ENCODE assay signal across 8 mouse cellular contexts in genomic region chr10:7954627-7954988, GRCm38 (mm10). TPM values are rescaled to one million over a fixed set of nuclear protein-coding genes. Genes with fewer than 3 reads are reported as not detected.
DNase-seq lines count a peak whose midpoint lies in the region; ATAC-seq and TF ChIP-seq lines count a peak whose summit lies in the region.

No protein-coding gene starts in this region.

- no peak for DNase-seq in kidney, postnatal 10 days
- peak; percentile 35 for DNase-seq in Muller cell, postnatal 12 days (ENCODE audit: inconsistent ontology term)
- no peak for DNase-seq in liver, embryonic 14.5 days (ENCODE audit: low read depth in 3 of 3, low spot score in 3 of 3)
- no peak for DNase-seq in spleen, postnatal 4 days (ENCODE audit: low spot score in 2 of 2)
- no peak for DNase-seq in gastrocnemius, adult 18-20 months (ENCODE audit: low spot score)

- TF ChIP-seq CTCF in liver, embryonic 14.5 days (IDR thresholded peaks at IDR 0.05; ENCODE audit: low read depth): no peak

- H3K36me3 ChIP-seq in kidney, embryonic 15.5 days: no peaks in the 10 kb centered on the region
- no peaks in the 10 kb centered on the region for H3K36me3 ChIP-seq in forebrain, embryonic 13.5 days (ENCODE audit: poor library complexity, severe bottlenecking)
- no peaks in the 10 kb centered on the region; the same call in 1 of the 2 replicates for H3K36me3 ChIP-seq in liver, embryonic 14.5 days (replicated peaks; ENCODE audit: control insufficient read depth, insufficient read depth, low read depth)

- peak overlapping the region; percentile 98 for H3K9ac ChIP-seq in kidney, embryonic 15.5 days
- H3K9ac ChIP-seq in forebrain, embryonic 13.5 days: peak overlapping the region; percentile 98
- H3K9ac ChIP-seq in liver, embryonic 14.5 days (replicated peaks): peak overlapping the region; percentile 79

- H3K9me3 ChIP-seq in kidney, embryonic 15.5 days (replicated peaks): no peaks in the 10 kb centered on the region
- H3K9me3 ChIP-seq in forebrain, embryonic 13.5 days (replicated peaks): no peaks in the 10 kb centered on the region
- no peaks in the 10 kb centered on the region for H3K9me3 ChIP-seq in liver, embryonic 14.5 days (ENCODE audit: control insufficient read depth, low read length)

- H3K4me3 ChIP-seq in kidney, embryonic 15.5 days (replicated peaks): peak overlapping the region; percentile 94
- H3K4me3 ChIP-seq in forebrain, embryonic 13.5 days: peak overlapping the region; percentile 94
- peak overlapping the region; percentile 81 to 82 for H3K4me3 ChIP-seq in liver, embryonic 14.5 days (ENCODE audit: insufficient read depth in 1 of 2, low read depth in 2 of 2, low read length in 2 of 2)

- no peak for ATAC-seq in kidney, embryonic 15.5 days (replicated peaks; ENCODE audit: low FRiP score)
- no peak for ATAC-seq in forebrain, embryonic 13.5 days
- ATAC-seq in liver, embryonic 14.5 days (ENCODE audit: insufficient read depth): no peak
- no peak for ATAC-seq in megakaryocyte progenitor cell, adult 5-6 weeks (replicated peaks; ENCODE audit: poor library complexity)

- WGBS in kidney, embryonic 15.5 days: under 1% methylated on average over 5 of the region's 5 CpGs
- under 1% methylated on average over 5 of the region's 5 CpGs for WGBS in forebrain, embryonic 13.5 days
- 2% methylated on average over 5 of the region's 5 CpGs for WGBS in liver, embryonic 14.5 days (ENCODE audit: insufficient replicate concordance)

- peaks cover 24% of the 10 kb centered on the region for H3K4me1 ChIP-seq in kidney, embryonic 15.5 days
- H3K4me1 ChIP-seq in forebrain, embryonic 13.5 days: peaks cover 24% of the 10 kb centered on the region
- peaks cover 19 to 32% of the 10 kb centered on the region in 2 experiments for H3K4me1 ChIP-seq in liver, embryonic 14.5 days (replicated peaks; ENCODE audit: control insufficient read depth in 2 of 2, insufficient read depth in 2 of 2, low read length in 1 of 2)

- H3K4me2 ChIP-seq in kidney, embryonic 15.5 days: peak overlapping the region; percentile 77
- H3K4me2 ChIP-seq in forebrain, embryonic 13.5 days: peak overlapping the region; percentile 87
- peak overlapping the region; percentile 80 for H3K4me2 ChIP-seq in liver, embryonic 14.5 days (ENCODE audit: low read depth)

- peak overlapping the region; percentile 99; the same call in 1 of the 2 replicates for H3K27ac ChIP-seq in kidney, embryonic 15.5 days
- H3K27ac ChIP-seq in forebrain, embryonic 13.5 days: peak overlapping the region; percentile 99; the same call in 1 of the 2 replicates
- peak overlapping the region; percentile 73; the same call in 1 of the 2 replicates for H3K27ac ChIP-seq in liver, embryonic 14.5 days

- no peaks in the 10 kb centered on the region for H3K27me3 ChIP-seq in kidney, embryonic 15.5 days
- no peaks in the 10 kb centered on the region for H3K27me3 ChIP-seq in forebrain, embryonic 13.5 days
- no peaks in the 10 kb centered on the region for H3K27me3 ChIP-seq in liver, embryonic 14.5 days (ENCODE audit: control insufficient read depth, insufficient read depth, low read length)

- TF ChIP-seq EP300 in liver, embryonic 14.5 days (IDR thresholded peaks at IDR 0.05; ENCODE audit: low read depth): no peak

RNA-seq across cellular contexts. Expression of gene Tab2, which starts 1.4 kb away (rescaled TPM):
- polyA plus RNA-seq in kidney, embryonic 15.5 days (2015; fragmentation: Nextera tagmentation; extraction: Ambion mirVana): 19.8 and 20.6 TPM in 2 replicates
- polyA plus RNA-seq in forebrain, embryonic 13.5 days (2015; fragmentation: Nextera tagmentation; extraction: Ambion mirVana): 17.0 and 18.6 TPM in 2 replicates
- polyA plus RNA-seq in liver, embryonic 14.5 days (2012; rRNA removed): 15.1 and 18.7 TPM in 2 replicates
- 10.8 and 11.1 TPM in 2 replicates for polyA plus RNA-seq in liver, embryonic 14.5 days (2014; fragmentation: Nextera tagmentation; extraction: Ambion mirVana)
- 157 and 200 TPM in 2 replicates for total RNA-seq in megakaryocyte progenitor cell, adult 5-6 weeks (2015)
- 51.8 and 68.7 TPM in 2 replicates for total RNA-seq in megakaryocyte progenitor cell, adult 5-6 weeks (2017)
- 100 to 1,000 TPM; 102 to 113 TPM for total RNA-seq in gastrocnemius, adult 18-20 months (2021)
